1 mouse cellular context compared by ENCODE assay signal in genomic region chr8:120486477-120487376, GRCm38 (mm10).
A peak's percentile ranks its signal among the peaks of the same experiment; 100 is the strongest.
TF ChIP-seq lines count a peak whose summit lies in the region.

No protein-coding gene starts in this region.

TF ChIP-seq in CH12.LX, 34 proteins besides CTCF, POLR2A, EP300 and RAD21 (continued from another document):
- no peak for TF ChIP-seq RCOR1 (conservative IDR thresholded peaks at IDR 0.05; ENCODE audit: low read depth, low read length)
- TF ChIP-seq ZC3H11A (IDR thresholded peaks at IDR 0.05; ENCODE audit: low read depth, low read length): no peak
- TF ChIP-seq ZMIZ1 (IDR thresholded peaks at IDR 0.05; ENCODE audit: low read depth, low read length): peak; percentile 62
- TF ChIP-seq CHD2 (IDR thresholded peaks at IDR 0.05; ENCODE audit: low read length): peak; percentile 54
- TF ChIP-seq IRF4 (IDR thresholded peaks at IDR 0.05; ENCODE audit: low read depth, low read length): peak; percentile 84
